ENCODE assay signal across 10 mouse cellular contexts in the genomic region with DNA sequence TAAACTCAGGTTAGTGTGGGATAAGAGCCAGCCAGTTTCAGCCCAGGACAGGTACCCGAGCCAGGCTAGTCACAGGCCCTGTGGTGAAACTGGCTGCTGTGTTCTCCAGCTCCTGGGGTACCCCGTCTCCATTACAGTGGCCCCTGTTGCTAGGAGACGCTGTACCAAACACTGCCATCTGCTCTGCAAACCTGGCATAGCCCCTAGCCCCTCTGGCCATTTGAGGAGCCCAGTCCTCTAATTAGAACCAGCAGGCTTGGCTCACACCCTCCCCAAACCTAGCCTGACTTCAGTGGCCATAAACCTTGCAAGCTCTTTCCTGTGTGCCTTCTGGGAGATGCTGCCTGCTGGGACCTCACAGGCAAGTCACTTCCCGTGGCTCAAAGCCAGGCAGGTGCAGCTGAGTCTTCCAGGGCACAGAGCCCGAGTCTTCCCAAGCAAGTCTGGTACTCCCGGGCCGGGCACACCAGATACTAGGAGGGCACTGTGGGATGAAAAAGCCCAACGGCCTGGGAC.
DNase-seq lines count a peak whose midpoint lies in the region; ATAC-seq lines count a peak whose summit lies in the region.
"Had no signal": no experiment of that assay in that cellular context is flagged by ENCODE, and none has a peak within 500 bp of the region (broad histone marks: within the 10 kb centered on the region; RNA-seq: fewer than 3 reads in every experiment).

No protein-coding gene starts in this region.

- no peaks in the 10 kb centered on the region for H3K36me3 ChIP-seq in forebrain, embryonic 10.5 days (replicated peaks)
- H3K36me3 ChIP-seq in limb, embryonic 11.5 days (ENCODE audit: control insufficient read depth, insufficient read depth, low read length): no peaks in the 10 kb centered on the region
- H3K36me3 ChIP-seq: heart, embryonic 13.5 days had no signal

- intact Hi-C loops in left cerebral cortex, postnatal 36 days (cut with DNase I): no loop called here

- peak; percentile 33; the same call in 1 of the 2 replicates for ATAC-seq in limb, embryonic 11.5 days (ENCODE audit: insufficient number of reproducible peaks, low FRiP score, low TSS enrichment, low read depth)

- peaks cover 66% of the 10 kb centered on the region for H3K4me1 ChIP-seq in forebrain, embryonic 10.5 days
- H3K4me1 ChIP-seq in limb, embryonic 11.5 days (ENCODE audit: control insufficient read depth, insufficient read depth, low read length): peaks cover 49% of the 10 kb centered on the region

- H3K9ac ChIP-seq in limb, embryonic 11.5 days (ENCODE audit: low read length): peak overlapping the region; percentile 35; the same call in 1 of the 2 replicates
- H3K9ac ChIP-seq: heart, embryonic 13.5 days had no signal

- WGBS in forebrain, embryonic 10.5 days: 57% methylated on average over 8 of the region's 8 CpGs
- WGBS in limb, embryonic 11.5 days: 23% methylated on average over 8 of the region's 8 CpGs

- no peak overlapping the region for H3K4me2 ChIP-seq in limb, embryonic 11.5 days (ENCODE audit: low read depth, severe bottlenecking)
- H3K4me2 ChIP-seq: heart, embryonic 13.5 days had no signal

- no peaks in the 10 kb centered on the region for H3K9me3 ChIP-seq in forebrain, embryonic 10.5 days
- H3K9me3 ChIP-seq in limb, embryonic 11.5 days (ENCODE audit: control insufficient read depth, low read length): no peaks in the 10 kb centered on the region
- H3K9me3 ChIP-seq: heart, embryonic 13.5 days had no signal

- peak overlapping the region; percentile 81 for H3K27ac ChIP-seq in forebrain, embryonic 10.5 days
- H3K27ac ChIP-seq in limb, embryonic 11.5 days (replicated peaks; ENCODE audit: low read depth, low read length): peak overlapping the region; percentile 89
- H3K27ac ChIP-seq: heart, embryonic 13.5 days had no signal

- peaks cover 12% of the 10 kb centered on the region; the same call in 1 of the 2 replicates for H3K27me3 ChIP-seq in forebrain, embryonic 10.5 days (ENCODE audit: poor library complexity, severe bottlenecking)
- no peaks in the 10 kb centered on the region for H3K27me3 ChIP-seq in limb, embryonic 11.5 days (ENCODE audit: control insufficient read depth, insufficient read depth, low read length)

- no peak overlapping the region for H3K4me3 ChIP-seq in forebrain, embryonic 10.5 days
- H3K4me3 ChIP-seq in limb, embryonic 11.5 days (ENCODE audit: low read depth, low read length): no peak overlapping the region
- H3K4me3 ChIP-seq: heart, embryonic 13.5 days; left cerebral cortex, adult 2 months had no signal

- DNase-seq in MN1 (ENCODE audit: low spot score): peak; percentile 9
- DNase-seq in cerebellum, adult 11 months: peak; percentile 60
- DNase-seq in forebrain, embryonic 10.5 days (ENCODE audit: extremely low spot score, low spot score): peak; percentile 65
- peak; percentile 87 for DNase-seq in limb, embryonic 11.5 days (ENCODE audit: low spot score)
- DNase-seq in adrenal gland, adult 18-20 months (ENCODE audit: low spot score in 2 of 2): no peak
- DNase-seq in frontal cortex, postnatal 10 days (ENCODE audit: low spot score in 2 of 2): no peak
- no peak for DNase-seq in left cerebral cortex, postnatal 36 days (ENCODE audit: low spot score in 2 of 2)
- DNase-seq in testis, postnatal 10 days (ENCODE audit: low spot score): no peak

Comparison
In these comparisons a context has a peak if more than half of its experiments do, and no peak if none do; other contexts are left out.
1. DNase-seq: peak in MN1 (single experiment), cerebellum, adult 11 months (single experiment), forebrain, embryonic 10.5 days (single experiment) and limb, embryonic 11.5 days (single experiment); none in adrenal gland, adult 18-20 months (0 of 2), frontal cortex, postnatal 10 days (0 of 2), left cerebral cortex, postnatal 36 days (0 of 2) and testis, postnatal 10 days (single experiment).